Mouse (Mus musculus): ENCODE measurements around the gene Reg4. TPM values are rescaled to one million over a fixed set of nuclear protein-coding genes. Genes with fewer than 3 reads are reported as not detected.

Reg4 gene
- total and polyA plus RNA-seq, 3 experiments: not detected

DNA sequence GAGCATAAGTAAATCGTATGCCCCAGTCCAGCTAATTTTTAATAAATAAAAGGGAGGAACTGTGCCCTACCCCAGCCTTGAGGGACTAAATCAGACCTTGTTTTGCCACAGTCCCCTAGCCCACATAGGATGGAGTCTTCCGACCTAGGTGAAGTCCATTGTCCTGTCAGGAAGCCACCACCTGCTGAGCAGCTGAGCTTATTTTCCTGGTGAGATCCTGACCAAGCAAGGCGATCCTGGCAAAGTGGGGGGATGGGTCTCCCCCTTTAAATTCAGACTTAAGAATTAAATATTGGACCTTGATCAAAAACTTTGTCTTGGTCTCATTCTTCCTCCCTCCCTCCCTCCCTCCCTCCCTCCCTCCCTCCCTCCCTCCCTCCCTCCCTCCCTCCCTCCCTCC lies 5.7 kb upstream of the Reg4 start:
- Histone ChIP-seq H3K9me3 (replicated peaks; ENCODE audit: low read length) (no peaks in the 10 kb centered on the region), H3K9ac (ENCODE audit: insufficient read depth, low read depth) (no peak overlapping the region), H3K4me2 (ENCODE audit: insufficient read depth, low read depth, poor library complexity, severe bottlenecking) (no peak overlapping the region), H3K4me1 (ENCODE audit: control insufficient read depth in 1 of 2, insufficient read depth in 2 of 2) (no peaks in the 10 kb centered on the region), H3K36me3 (replicated peaks in 1 of 2; ENCODE audit: control insufficient read depth in 1 of 2, insufficient read depth in 1 of 2, low read length in 1 of 2) (no peaks in the 10 kb centered on the region), H3K27me3 (replicated peaks) (peaks cover 15% of the 10 kb centered on the region), H3K4me3 (replicated peaks in 1 of 3; ENCODE audit: low read depth in 2 of 3, low read length in 2 of 3, poor library complexity in 1 of 3) (no peak overlapping the region), H3K27ac (ENCODE audit: insufficient read depth, low read depth) (no peak overlapping the region), H3K79me2 (replicated peaks; ENCODE audit: control insufficient read depth, extremely low read depth, insufficient read depth, poor library complexity, severe bottlenecking) (no peaks in the 10 kb centered on the region)
- DNase-seq (ENCODE audit: extremely low read depth): no peak
- in situ Hi-C loops (cut with MboI; ENCODE audit: low pct_ligation_motif_present, low pct_unique_long_range_greater_than_20kb, low sequenced_read_pairs): no loop called here
- dilution Hi-C loops (cut with MboI; ENCODE audit: extremely low pct_ligation_motif_present, extremely low pct_unique_long_range_greater_than_20kb, low sequenced_read_pairs): no loop called here
- TF ChIP-seq E2F4 (IDR thresholded peaks at IDR 0.05; ENCODE audit: insufficient replicate concordance, low read depth, low read length) (no peak), IRF4 (IDR thresholded peaks at IDR 0.05; ENCODE audit: low read depth, low read length) (no peak), RAD21 (IDR thresholded peaks at IDR 0.05; ENCODE audit: low read depth, low read length) (no peak), ZKSCAN1 (IDR thresholded peaks at IDR 0.05; ENCODE audit: borderline replicate concordance, low read depth, low read length) (no peak), TCF12 (IDR thresholded peaks at IDR 0.05; ENCODE audit: low read depth, low read length) (no peak), EP300 (IDR thresholded peaks at IDR 0.05; ENCODE audit: low read length) (no peak), CHD2 (IDR thresholded peaks at IDR 0.05; ENCODE audit: low read length) (no peak), TBP (conservative IDR thresholded peaks at IDR 0.05; ENCODE audit: low read depth, low read length) (no peak), POLR2AphosphoS2 (IDR thresholded peaks at IDR 0.05; ENCODE audit: low read depth, low read length) (no peak), JUND (conservative IDR thresholded peaks at IDR 0.05; ENCODE audit: low read depth, low read length) (no peak), JUN (IDR thresholded peaks at IDR 0.05; ENCODE audit: insufficient read depth, low read depth, low read length) (no peak), CTCF (conservative IDR thresholded peaks at IDR 0.05 in 1 of 2, IDR thresholded peaks at IDR 0.05 in 1 of 2; ENCODE audit: low read depth in 2 of 2, low read length in 2 of 2) (no peak)

DNA sequence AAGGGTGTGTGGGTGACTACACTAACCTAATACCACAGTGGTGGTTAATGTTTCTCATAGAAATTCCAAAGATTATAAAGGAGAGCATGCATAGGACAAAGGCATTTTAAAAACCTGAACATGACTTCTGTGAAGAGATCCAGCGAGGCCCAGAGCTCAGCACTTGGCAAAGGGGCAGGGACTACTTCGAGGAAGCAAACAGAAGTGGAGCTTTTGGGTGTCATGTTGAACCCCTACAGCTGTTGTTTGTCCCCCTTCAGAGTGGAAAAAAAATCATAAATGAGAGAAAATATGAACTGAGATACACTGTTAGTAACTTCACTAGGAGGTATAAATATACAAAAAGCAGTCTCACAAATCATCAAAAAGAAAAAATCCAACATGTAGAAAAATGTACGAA lies 1.3 kb downstream of the Reg4 start:
- Histone ChIP-seq H3K4me3 (replicated peaks in 1 of 3; ENCODE audit: low read depth in 2 of 3, low read length in 2 of 3, poor library complexity in 1 of 3) (no peak overlapping the region), H3K4me1 (ENCODE audit: control insufficient read depth in 1 of 2, insufficient read depth in 2 of 2) (peaks cover 0 to 10% of the 10 kb centered on the region in 2 experiments; a peak in 2 of 4 replicates), H3K79me2 (replicated peaks; ENCODE audit: control insufficient read depth, extremely low read depth, insufficient read depth, poor library complexity, severe bottlenecking) (no peaks in the 10 kb centered on the region), H3K27ac (ENCODE audit: insufficient read depth, low read depth) (no peak overlapping the region), H3K9me3 (replicated peaks; ENCODE audit: low read length) (no peaks in the 10 kb centered on the region), H3K9ac (ENCODE audit: insufficient read depth, low read depth) (no peak overlapping the region), H3K4me2 (ENCODE audit: insufficient read depth, low read depth, poor library complexity, severe bottlenecking) (no peak overlapping the region), H3K27me3 (replicated peaks) (peaks cover 4% of the 10 kb centered on the region), H3K36me3 (replicated peaks in 1 of 2; ENCODE audit: control insufficient read depth in 1 of 2, insufficient read depth in 1 of 2, low read length in 1 of 2) (no peaks in the 10 kb centered on the region)
- in situ Hi-C loops (cut with MboI; ENCODE audit: low pct_ligation_motif_present, low pct_unique_long_range_greater_than_20kb, low sequenced_read_pairs) (no loop called here), dilution Hi-C loops (cut with MboI; ENCODE audit: extremely low pct_ligation_motif_present, extremely low pct_unique_long_range_greater_than_20kb, low sequenced_read_pairs) (no loop called here)
- no peak for DNase-seq (ENCODE audit: extremely low read depth)
- no peak for TF ChIP-seq ZMIZ1 (IDR thresholded peaks at IDR 0.05; ENCODE audit: low read depth, low read length)
- TF ChIP-seq MAZ (IDR thresholded peaks at IDR 0.05; ENCODE audit: low read depth, low read length): no peak
- TF ChIP-seq GABPA (IDR thresholded peaks at IDR 0.05; ENCODE audit: insufficient replicate concordance, low read depth, low read length): no peak
- no peak for TF ChIP-seq ZKSCAN1 (IDR thresholded peaks at IDR 0.05; ENCODE audit: borderline replicate concordance, low read depth, low read length)
- TF ChIP-seq JUND (conservative IDR thresholded peaks at IDR 0.05; ENCODE audit: low read depth, low read length): no peak
- TF ChIP-seq SIN3A (IDR thresholded peaks at IDR 0.05; ENCODE audit: low read length): no peak
- TF ChIP-seq ZNF384 (IDR thresholded peaks at IDR 0.05; ENCODE audit: low read depth, low read length): no peak
- no peak for TF ChIP-seq PAX5 (IDR thresholded peaks at IDR 0.05; ENCODE audit: low read length)
- TF ChIP-seq MAFK (IDR thresholded peaks at IDR 0.05; ENCODE audit: insufficient replicate concordance, low read length): no peak
- TF ChIP-seq MAX (IDR thresholded peaks at IDR 0.05; ENCODE audit: low read length): no peak

All from CH12.LX (cell line).